Mouse (Mus musculus) MEL (cell line): ENCODE results near the gene Padi1.

Experiments
- CTCF ChIP-seq, 3 experiments: IDR thresholded peaks in 2 of 3; conservative IDR thresholded peaks in 1 of 3; 2 replicates each; pipeline ENCODE4 v1.5.1; 2011 to 2012; ENCODE audit warnings: low read length in 3 of 3, low read depth in 2 of 3, mild to moderate bottlenecking in 2 of 3, improper control_type of control experiment in 1 of 3, inconsistent platforms in 1 of 3, mixed read lengths in 1 of 3, moderate library complexity in 1 of 3; ENCODE audit not compliant: control insufficient read depth in 1 of 3, insufficient read depth in 1 of 3, poor library complexity in 1 of 3, severe bottlenecking in 1 of 3
- HCFC1 ChIP-seq: IDR thresholded peaks from 2 replicates; pipeline ENCODE4 v1.6.1; 2012; ENCODE audit warnings: low read depth, mild to moderate bottlenecking, inconsistent platforms, low read length, improper control_type of control experiment, moderate library complexity
- KAT2A ChIP-seq: conservative IDR thresholded peaks from 2 replicates; pipeline ENCODE4 v1.6.1; 2012; ENCODE audit warnings: low read depth, low read length, improper control_type of control experiment, inconsistent platforms
- MAFK ChIP-seq: IDR thresholded peaks from 2 replicates; pipeline ENCODE4 v1.6.1; 2011; ENCODE audit warnings: low read depth, mild to moderate bottlenecking, low read length, improper control_type of control experiment, borderline replicate concordance
- MXI1 ChIP-seq: IDR thresholded peaks from 2 replicates; pipeline ENCODE4 v1.6.1; 2011; ENCODE audit warnings: mild to moderate bottlenecking, low read depth, low read length, improper control_type of control experiment
- POLR2A ChIP-seq, 2 experiments: IDR thresholded peaks; 2 replicates each; pipeline ENCODE4 v1.6.1; 2011 to 2012; ENCODE audit warnings: low read length in 2 of 2, mild to moderate bottlenecking in 2 of 2, control low read depth in 1 of 2, improper control_type of control experiment in 1 of 2, low read depth in 1 of 2, moderate library complexity in 1 of 2; ENCODE audit not compliant: control insufficient read depth in 1 of 2, insufficient read depth in 1 of 2, poor library complexity in 1 of 2
- TAL1 ChIP-seq: IDR thresholded peaks from 2 replicates; pipeline ENCODE4 v1.6.1; 2012; ENCODE audit warnings: mild to moderate bottlenecking, inconsistent platforms, low read length, moderate library complexity, mixed read lengths

DNA sequence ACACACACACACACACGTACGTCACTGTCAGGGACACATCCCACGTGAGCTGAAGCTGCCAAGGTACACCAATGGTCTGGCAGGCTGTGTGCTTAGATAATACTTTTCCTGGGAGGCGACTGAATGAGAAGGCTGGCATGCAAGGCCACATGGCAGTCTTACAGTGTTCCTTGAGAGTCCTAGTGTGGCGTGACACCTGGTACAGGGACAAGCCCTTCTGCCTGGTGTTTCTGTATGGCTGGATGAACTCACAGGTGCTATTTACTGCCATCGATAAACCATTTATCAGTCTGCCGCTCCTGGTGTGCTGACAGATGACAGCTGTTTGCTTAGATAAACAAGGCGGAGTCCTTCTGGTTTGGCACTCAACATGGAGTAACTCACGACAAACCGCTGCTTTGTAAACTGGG is 8.9 kb upstream of the Padi1 start:
- TF ChIP-seq HCFC1 (no peak), TAL1 (peak; percentile 80), MAFK (no peak; the same call in 1 of the 2 replicates), KAT2A (no peak), POLR2A (IDR thresholded peaks at IDR 0.05; ENCODE audit: control insufficient read depth in 1 of 2, insufficient read depth in 1 of 2, low read depth in 1 of 2, low read length in 2 of 2, poor library complexity in 1 of 2) (no peak), MXI1 (peak; percentile 70; the same call in 1 of the 2 replicates), CTCF (IDR thresholded peaks at IDR 0.05 in 2 of 3, conservative IDR thresholded peaks at IDR 0.05 in 1 of 3; ENCODE audit: control insufficient read depth in 1 of 3, insufficient read depth in 1 of 3, low read depth in 2 of 3, low read length in 3 of 3, poor library complexity in 1 of 3, severe bottlenecking in 1 of 3) (no peak)
